Mouse (Mus musculus) limb, embryonic 13.5 days (tissue): ENCODE data around the gene Chrm3. TPM values are rescaled to one million over a fixed set of nuclear protein-coding genes. Genes with fewer than 3 reads are reported as not detected.
A peak's percentile ranks its signal among the peaks of the same experiment; 100 is the strongest.

Source experiments
- ATAC-seq: fragments of 200-750 bp; cut with Nextera tagmentation; 2 replicates; pipeline ENCODE4 v1.8.0; 2017; ENCODE audit warnings: low read depth, moderate number of reproducible peaks, moderate TSS enrichment; ENCODE audit not compliant: low FRiP score
- H3K27ac ChIP-seq: fragments of 300-500 bp; sonication (generic); 2 replicates; pipeline ENCODE4 v1.5.1; 2015; ENCODE audit warnings: inconsistent platforms, mild to moderate bottlenecking, moderate library complexity
- H3K27me3 ChIP-seq: fragments of 300-500 bp; sonication (generic); 2 replicates; pipeline ENCODE4 v1.6.1; 2015; ENCODE audit warnings: mild to moderate bottlenecking, inconsistent platforms
- H3K36me3 ChIP-seq: fragments of 300-500 bp; sonication (generic); 2 replicates; pipeline ENCODE4 v1.6.1; 2015; ENCODE audit warnings: inconsistent platforms, mild to moderate bottlenecking, moderate library complexity
- H3K4me1 ChIP-seq: fragments of 300-500 bp; sonication (generic); 2 replicates; pipeline ENCODE4 v1.6.1; 2015; ENCODE audit warnings: inconsistent platforms
- H3K4me2 ChIP-seq: fragments of 300-500 bp; sonication (generic); replicated peaks from 2 replicates; pipeline ENCODE4 v1.6.1; 2015; ENCODE audit warnings: inconsistent platforms, mild to moderate bottlenecking, moderate library complexity
- H3K4me3 ChIP-seq: fragments of 300-500 bp; sonication (generic); 2 replicates; pipeline ENCODE4 v1.5.1; 2015; ENCODE audit warnings: moderate library complexity, mild to moderate bottlenecking, inconsistent platforms
- H3K9ac ChIP-seq: fragments of 300-500 bp; sonication (generic); 2 replicates; pipeline ENCODE4 v1.6.1; 2015; ENCODE audit warnings: mild to moderate bottlenecking, inconsistent platforms
- H3K9me3 ChIP-seq: fragments of 300-500 bp; sonication (generic); 2 replicates; pipeline ENCODE4 v1.6.1; 2016; ENCODE audit warnings: inconsistent platforms
- WGBS: fragments of 180-500 bp; shearing (Covaris S2); methylation state at CpG from one replicate; pipeline ENCODE4 v1.1.7; 2015; 5-methylcytosine and 5-hydroxymethylcytosine counted together
- polyA plus RNA-seq: library from polyadenylated mRNA; unstranded; fragments of >200 nt; fragmentation: Nextera tagmentation; extraction: Ambion mirVana; gene quantifications from 2 replicates; pipeline ENCODE4 v1.2.1, GENCODE M21; 2015

Gene Chrm3
- polyA plus RNA-seq, 1 experiment from 2014 or later = 1.9 TPM

DNA sequence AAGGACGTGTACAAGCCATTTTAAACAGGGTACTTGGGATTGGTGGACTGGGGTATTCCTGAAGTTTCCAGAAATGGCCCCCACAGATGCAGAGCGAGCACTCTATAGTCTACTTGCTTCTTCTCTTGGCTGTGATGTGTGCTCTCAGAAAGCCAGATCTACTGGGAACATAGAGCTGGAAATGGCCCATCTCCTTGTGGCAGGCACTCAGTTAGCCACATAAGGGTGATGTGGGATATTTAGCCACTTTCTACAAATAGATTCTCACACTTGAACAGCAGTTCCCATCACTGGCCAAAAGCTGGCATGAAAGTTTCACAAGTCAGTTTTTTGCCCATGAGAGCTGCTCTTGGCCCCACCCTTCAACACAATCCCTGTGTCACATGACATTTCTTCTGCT, 65.5 kb downstream of the Chrm3 start:
- H3K27ac ChIP-seq = no peak overlapping the region
- H3K4me3 ChIP-seq = no peak overlapping the region
- WGBS = 67% methylated on average over 2 of the region's 2 CpGs
- no peaks in the 10 kb centered on the region for H3K27me3 ChIP-seq
- ATAC-seq = no peak
- H3K9me3 ChIP-seq = no peaks in the 10 kb centered on the region
- no peak overlapping the region for H3K4me2 ChIP-seq
- no peaks in the 10 kb centered on the region for H3K4me1 ChIP-seq
- no peaks in the 10 kb centered on the region for H3K36me3 ChIP-seq
- no peak overlapping the region for H3K9ac ChIP-seq

DNA sequence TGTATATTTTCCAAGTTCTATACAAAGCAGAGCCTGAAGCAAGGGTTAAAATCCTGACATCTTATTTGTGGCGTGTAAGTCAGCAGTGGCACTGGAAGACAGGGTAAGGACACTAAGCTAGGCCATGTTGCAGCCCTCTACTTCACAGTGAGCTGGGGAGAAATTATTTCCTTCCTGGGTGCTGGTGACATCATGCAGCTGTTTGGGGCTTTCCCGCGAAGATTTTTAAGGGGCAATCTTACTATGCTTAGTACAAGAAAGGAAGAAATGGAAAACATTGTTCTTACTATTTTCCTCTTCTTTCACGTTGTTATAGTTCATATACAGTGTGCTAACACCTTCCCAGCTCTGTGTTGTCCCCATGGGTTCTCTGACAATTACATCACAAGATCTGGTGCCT, 76.3 kb downstream of the Chrm3 start:
- Histone ChIP-seq H3K9ac (no peak overlapping the region), H3K27ac (no peak overlapping the region), H3K4me3 (no peak overlapping the region), H3K4me1 (no peaks in the 10 kb centered on the region), H3K36me3 (no peaks in the 10 kb centered on the region), H3K9me3 (no peaks in the 10 kb centered on the region), H3K27me3 (no peaks in the 10 kb centered on the region), H3K4me2 (no peak overlapping the region)
- WGBS = 77% methylated on average over 4 of the region's 4 CpGs
- ATAC-seq = no peak

DNA sequence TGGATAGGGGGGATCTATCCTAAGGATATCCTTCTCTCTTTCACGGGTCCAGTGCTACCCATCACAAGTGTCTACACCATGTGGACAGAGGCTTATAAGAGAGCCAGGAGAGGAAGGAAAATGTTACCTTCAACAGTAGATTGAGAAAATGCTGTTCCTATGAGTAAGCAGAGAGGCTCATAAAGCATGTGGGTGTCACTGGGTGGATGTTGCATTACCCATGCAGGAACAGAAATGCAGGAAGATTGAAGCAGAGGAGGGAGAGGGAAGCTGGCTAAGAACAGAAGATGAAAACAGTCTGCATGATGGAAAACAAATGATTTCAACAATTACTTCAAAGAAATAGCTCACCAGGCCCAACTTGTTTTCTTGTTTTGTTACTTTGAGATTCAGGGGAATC, 85.7 kb downstream of the Chrm3 start:
- 62% methylated on average over 1 of the region's 1 CpGs for WGBS
- Histone ChIP-seq H3K36me3 (no peaks in the 10 kb centered on the region), H3K27me3 (no peaks in the 10 kb centered on the region), H3K4me3 (no peak overlapping the region), H3K9ac (no peak overlapping the region), H3K27ac (no peak overlapping the region), H3K9me3 (no peaks in the 10 kb centered on the region), H3K4me1 (no peaks in the 10 kb centered on the region), H3K4me2 (no peak overlapping the region)
- ATAC-seq = no peak

DNA sequence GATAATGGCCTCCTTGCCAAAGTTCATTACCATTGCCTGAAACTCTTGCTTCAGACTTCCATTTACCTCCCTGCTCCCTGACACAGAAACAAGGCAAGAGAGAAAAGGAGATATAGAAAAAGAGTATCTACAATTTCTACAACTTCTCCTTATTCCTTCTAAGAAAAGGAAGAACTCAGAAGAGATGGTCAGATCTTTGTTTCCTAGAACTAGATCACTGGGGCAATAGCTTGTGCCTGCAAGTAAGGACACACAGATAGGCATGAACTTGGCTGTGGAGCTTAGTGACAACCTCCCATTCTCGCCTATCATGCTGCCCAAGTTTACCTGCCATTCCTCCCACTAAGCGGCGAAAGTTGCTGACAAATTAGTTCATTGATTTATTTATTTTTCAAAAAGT, 96.9 kb downstream of the Chrm3 start:
- 80% methylated on average over 3 of the region's 3 CpGs for WGBS
- Histone ChIP-seq H3K4me3 (no peak overlapping the region), H3K4me2 (no peak overlapping the region), H3K9ac (no peak overlapping the region), H3K9me3 (no peaks in the 10 kb centered on the region), H3K27ac (no peak overlapping the region), H3K4me1 (no peaks in the 10 kb centered on the region), H3K27me3 (no peaks in the 10 kb centered on the region), H3K36me3 (no peaks in the 10 kb centered on the region)
- ATAC-seq = no peak

DNA sequence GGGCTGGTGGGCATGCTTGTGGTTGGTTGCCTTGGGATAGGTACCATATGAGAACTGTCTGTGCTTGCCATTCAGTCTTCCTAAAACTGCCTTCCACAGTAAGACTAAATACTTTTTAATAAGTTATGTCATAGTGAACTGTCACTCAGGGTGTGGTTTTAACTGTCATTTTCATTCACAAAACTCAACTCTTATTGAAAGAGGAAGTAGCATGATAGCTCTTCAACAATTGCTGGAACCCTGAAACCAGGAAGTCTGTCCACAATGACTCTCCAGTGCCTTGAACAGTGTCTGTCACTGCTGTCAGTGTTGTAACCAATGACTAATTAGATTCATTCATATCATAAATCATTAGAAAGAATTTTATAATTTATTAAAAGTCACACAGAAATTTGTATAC, 107.6 kb downstream of the Chrm3 start:
- H3K9ac ChIP-seq = no peak overlapping the region
- H3K36me3 ChIP-seq = no peaks in the 10 kb centered on the region
- no peak overlapping the region for H3K4me3 ChIP-seq

DNA sequence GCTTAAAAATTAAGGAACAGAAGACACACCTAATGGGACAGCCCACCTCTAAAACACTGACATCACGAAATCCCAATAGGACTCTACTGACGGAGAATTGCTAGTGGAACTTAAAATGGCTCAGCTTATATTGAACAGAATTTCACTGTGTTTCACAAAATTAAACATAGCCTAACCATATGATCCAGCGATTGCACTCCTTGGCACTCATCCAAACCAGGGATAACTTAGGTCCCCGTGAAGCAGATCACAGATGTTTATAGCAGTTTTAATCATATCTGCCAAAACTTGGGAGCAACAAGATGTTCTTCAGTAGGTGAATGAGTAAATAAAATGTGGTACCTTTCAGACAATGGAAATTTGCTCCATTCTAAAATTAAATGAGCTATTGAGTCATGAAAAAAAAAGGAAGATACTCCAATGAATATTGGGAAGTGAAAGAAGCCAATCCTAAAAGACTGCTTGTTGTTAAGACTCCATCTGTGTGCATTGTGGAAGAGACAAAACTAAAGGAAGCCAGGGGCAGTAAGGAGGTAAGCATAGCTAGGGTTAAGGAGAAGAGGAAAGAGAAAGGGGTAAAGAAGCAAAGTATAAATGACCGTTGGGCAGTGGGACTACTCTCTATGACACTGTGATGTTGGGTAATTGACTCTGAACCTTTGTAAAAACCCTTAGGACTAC, 109.0 kb downstream of the Chrm3 start:
- no peaks in the 10 kb centered on the region for H3K9me3 ChIP-seq
- no peak overlapping the region for H3K27ac ChIP-seq
- no peak for ATAC-seq
- H3K9ac ChIP-seq = no peak overlapping the region
- no peak overlapping the region for H3K4me3 ChIP-seq
- H3K27me3 ChIP-seq = no peaks in the 10 kb centered on the region
- 73% methylated on average over 5 of the region's 5 CpGs for WGBS
- no peaks in the 10 kb centered on the region for H3K4me1 ChIP-seq
- H3K4me2 ChIP-seq = no peak overlapping the region
- no peaks in the 10 kb centered on the region for H3K36me3 ChIP-seq

More for the DNA sequence above, 107.6 kb downstream of the Chrm3 start:
- no peak for ATAC-seq
- H3K27ac ChIP-seq = no peak overlapping the region
- no peaks in the 10 kb centered on the region for H3K4me1 ChIP-seq
- H3K27me3 ChIP-seq = no peaks in the 10 kb centered on the region
- no peak overlapping the region for H3K4me2 ChIP-seq
- H3K9me3 ChIP-seq = no peaks in the 10 kb centered on the region

DNA sequence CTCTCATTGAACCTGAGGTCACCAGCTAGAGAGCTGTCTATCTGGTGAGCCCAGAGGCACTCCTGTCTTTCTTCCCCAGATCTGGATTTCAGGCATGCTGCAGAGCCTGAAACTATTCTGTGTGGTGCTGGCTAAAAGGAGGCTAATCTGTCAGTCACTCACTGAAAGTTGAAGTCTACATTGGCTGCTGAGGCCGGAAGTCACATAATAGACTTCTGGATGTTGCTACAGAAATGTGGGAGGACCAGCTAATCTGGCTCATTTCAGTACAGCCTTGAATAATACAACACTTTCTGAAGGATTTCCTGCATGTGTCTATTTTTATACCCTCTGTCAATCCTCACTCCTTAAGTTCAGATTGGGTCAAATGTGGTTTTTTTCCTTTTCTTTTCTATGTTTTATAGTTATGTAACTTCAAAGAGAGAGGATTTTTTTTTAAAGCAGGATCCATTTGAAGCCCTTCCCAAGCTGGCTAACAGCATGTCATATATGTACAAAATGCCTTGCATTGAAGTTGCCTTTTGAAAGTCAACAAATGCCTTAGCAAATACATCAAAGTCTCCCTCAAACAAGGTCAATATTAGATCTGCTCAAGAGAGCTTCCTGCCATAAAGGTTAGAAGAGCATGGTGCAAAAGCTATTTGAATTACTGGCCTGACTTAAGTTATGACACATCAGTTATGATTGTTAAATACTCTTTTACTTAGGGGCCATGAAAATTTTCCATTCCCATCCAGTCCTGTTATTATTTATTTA, 116.2 kb downstream of the Chrm3 start:
- H3K9ac ChIP-seq = no peak overlapping the region
- H3K9me3 ChIP-seq = no peaks in the 10 kb centered on the region
- no peak for ATAC-seq
- H3K27ac ChIP-seq = no peak overlapping the region
- H3K4me2 ChIP-seq = no peak overlapping the region
- no peaks in the 10 kb centered on the region for H3K4me1 ChIP-seq
- no peaks in the 10 kb centered on the region for H3K36me3 ChIP-seq
- H3K4me3 ChIP-seq = no peak overlapping the region
- H3K27me3 ChIP-seq = no peaks in the 10 kb centered on the region
- WGBS = 67% methylated on average over 1 of the region's 1 CpGs

DNA sequence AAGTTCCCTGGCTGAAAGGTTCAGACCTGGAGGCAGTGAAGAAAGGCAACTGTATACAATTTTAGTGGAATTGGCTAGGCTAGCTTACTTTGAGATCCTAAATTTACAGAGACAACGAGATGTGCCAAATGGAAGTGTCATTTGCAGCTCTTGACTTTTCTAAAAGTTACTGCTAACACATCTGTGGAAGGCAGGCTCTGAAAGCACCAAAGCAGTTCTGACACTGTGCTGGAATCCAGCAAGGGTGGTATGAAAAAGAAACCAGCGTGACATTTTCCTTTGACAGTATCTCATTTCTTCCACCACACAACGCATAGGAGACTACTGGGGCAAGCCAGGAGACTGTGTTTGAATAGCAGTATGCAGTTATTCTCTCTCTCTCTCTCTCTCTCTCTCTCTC, 120.4 kb downstream of the Chrm3 start:
- 0 out of 2 replicates have a peak, but pooled peaks have one; percentile 60 for ATAC-seq
- no peaks in the 10 kb centered on the region for H3K36me3 ChIP-seq
- no peak overlapping the region for H3K27ac ChIP-seq
- H3K27me3 ChIP-seq = no peaks in the 10 kb centered on the region
- H3K9me3 ChIP-seq = no peaks in the 10 kb centered on the region
- 76% methylated on average over 3 of the region's 3 CpGs for WGBS
- H3K9ac ChIP-seq = no peak overlapping the region
- no peak overlapping the region for H3K4me3 ChIP-seq
- H3K4me1 ChIP-seq = no peaks in the 10 kb centered on the region
- H3K4me2 ChIP-seq = no peak overlapping the region

DNA sequence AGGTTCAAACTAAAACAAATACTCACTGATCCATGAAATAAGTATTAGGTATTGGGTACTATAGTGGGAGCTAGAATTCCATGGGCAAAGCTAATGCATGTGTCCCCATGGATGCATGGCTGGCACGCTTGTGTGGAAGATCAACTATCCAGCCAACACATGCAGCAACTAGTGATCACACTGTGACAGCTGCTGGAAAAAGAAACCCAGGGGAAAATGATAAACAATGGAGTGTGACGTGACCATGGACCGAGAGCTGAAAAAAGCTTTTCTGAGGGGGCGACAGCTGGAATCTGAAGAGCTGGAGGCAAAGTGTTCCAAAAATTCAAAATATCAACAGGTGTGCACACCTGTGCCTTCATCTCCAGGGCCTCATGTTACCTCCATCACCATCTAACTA, 120.8 kb downstream of the Chrm3 start:
- ATAC-seq = peak; percentile 53; the same call in 1 of the 2 replicates
- Histone ChIP-seq H3K4me2 (no peak overlapping the region), H3K36me3 (no peaks in the 10 kb centered on the region), H3K9me3 (no peaks in the 10 kb centered on the region), H3K9ac (no peak overlapping the region), H3K27me3 (no peaks in the 10 kb centered on the region), H3K4me1 (no peaks in the 10 kb centered on the region), H3K4me3 (no peak overlapping the region), H3K27ac (no peak overlapping the region)
- WGBS = 71% methylated on average over 4 of the region's 4 CpGs

DNA sequence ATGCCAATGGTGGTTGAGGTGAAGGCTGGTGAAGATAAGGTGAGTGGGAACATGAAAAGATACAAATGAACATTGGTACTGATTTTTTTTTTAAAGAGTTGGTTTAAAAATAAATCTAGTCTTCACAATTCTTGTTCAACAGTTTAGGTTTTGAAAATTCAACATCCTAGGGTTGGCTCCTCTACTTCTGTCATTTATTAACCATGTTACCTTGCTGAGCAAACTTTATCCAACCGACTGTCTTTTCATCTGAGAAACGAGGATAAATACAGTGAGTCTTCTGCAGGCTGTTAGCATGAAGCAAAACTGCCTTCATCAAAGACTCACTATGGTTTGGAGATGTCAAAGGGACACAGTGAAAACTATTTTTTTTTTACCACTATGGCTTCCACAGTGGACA, 123.0 kb downstream of the Chrm3 start:
- no peaks in the 10 kb centered on the region for H3K27me3 ChIP-seq
- no peaks in the 10 kb centered on the region for H3K36me3 ChIP-seq
- no peak for ATAC-seq
- H3K9ac ChIP-seq = no peak overlapping the region
- H3K9me3 ChIP-seq = no peaks in the 10 kb centered on the region
- H3K4me1 ChIP-seq = no peaks in the 10 kb centered on the region
- no peak overlapping the region for H3K4me2 ChIP-seq
- WGBS = 82% methylated on average over 2 of the region's 2 CpGs
- H3K4me3 ChIP-seq = no peak overlapping the region
- H3K27ac ChIP-seq = no peak overlapping the region

DNA sequence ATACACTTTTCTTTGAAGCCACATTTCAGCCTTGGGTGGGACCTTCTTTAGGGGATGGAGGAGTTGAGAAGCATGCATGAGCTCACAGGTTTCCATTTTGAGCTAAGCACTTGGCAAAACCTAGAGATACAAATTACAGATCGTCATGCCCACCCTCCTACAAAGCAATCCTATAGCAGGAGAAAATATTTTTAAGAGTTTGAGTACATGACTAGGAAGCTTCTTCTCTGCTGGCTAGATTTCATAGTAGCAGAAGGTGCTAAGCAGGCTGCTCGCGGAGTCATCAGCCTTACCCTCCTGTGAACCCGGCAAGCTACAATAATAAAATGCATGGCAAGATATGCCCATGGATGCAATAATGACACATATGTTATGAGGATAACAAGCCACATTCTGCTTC, 124.4 kb downstream of the Chrm3 start:
- Histone ChIP-seq H3K9me3 (no peaks in the 10 kb centered on the region), H3K4me1 (no peaks in the 10 kb centered on the region), H3K9ac (no peak overlapping the region), H3K27me3 (no peaks in the 10 kb centered on the region), H3K27ac (no peak overlapping the region), H3K4me2 (no peak overlapping the region), H3K36me3 (no peaks in the 10 kb centered on the region), H3K4me3 (no peak overlapping the region)
- ATAC-seq = no peak
- WGBS = 88% methylated on average over 4 of the region's 4 CpGs

DNA sequence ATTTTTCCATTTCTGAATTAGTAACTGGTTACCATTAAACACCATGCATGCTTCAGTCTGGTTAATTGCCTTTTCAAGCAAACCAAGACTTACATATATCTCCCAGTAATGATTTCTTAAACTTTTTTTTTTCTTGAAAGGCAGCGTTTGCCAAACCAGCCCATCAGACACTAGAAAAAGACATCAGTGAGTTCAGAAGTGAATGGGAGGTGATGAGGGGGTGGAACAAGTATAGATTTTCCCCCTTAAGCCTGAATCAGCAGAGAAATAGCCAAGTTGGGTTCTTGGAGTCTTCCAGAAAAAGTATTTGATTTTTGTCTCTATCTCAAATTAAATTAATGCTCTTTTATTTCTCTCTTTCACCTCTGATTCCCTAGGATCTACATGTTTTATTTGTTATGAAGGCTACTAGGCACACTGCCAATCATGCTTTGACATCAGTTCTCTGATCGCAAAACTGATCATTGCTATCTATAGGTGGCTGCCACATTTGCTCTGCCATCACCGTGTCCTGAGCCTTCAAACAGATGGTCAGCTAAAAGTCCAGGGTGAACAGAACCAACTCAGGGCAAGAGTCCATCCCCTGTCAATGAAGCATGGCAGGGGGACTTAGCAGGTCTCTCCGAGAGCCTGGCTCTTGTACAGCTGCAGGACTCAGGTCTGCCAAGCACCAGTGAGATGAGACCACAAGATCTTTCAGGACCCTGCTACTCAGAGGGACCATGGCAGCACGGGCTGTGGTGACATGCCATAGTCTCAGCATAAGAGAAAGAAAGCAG, 125.1 kb downstream of the Chrm3 start:
- ATAC-seq = no peak
- Histone ChIP-seq H3K36me3 (no peaks in the 10 kb centered on the region), H3K9ac (no peak overlapping the region), H3K4me3 (no peak overlapping the region), H3K4me2 (no peak overlapping the region), H3K27me3 (no peaks in the 10 kb centered on the region), H3K9me3 (no peaks in the 10 kb centered on the region), H3K27ac (no peak overlapping the region), H3K4me1 (no peaks in the 10 kb centered on the region)
- WGBS = 84% methylated on average over 5 of the region's 5 CpGs
